Mouse (Mus musculus) cerebellum, adult 18-20 months (tissue): ENCODE data around the gene Gm4491.

Source experiments
- DNase-seq, 2 experiments: peaks; one replicate each; pipeline ENCODE4 v3.0.0; 2021

Gm4491 gene

DNA sequence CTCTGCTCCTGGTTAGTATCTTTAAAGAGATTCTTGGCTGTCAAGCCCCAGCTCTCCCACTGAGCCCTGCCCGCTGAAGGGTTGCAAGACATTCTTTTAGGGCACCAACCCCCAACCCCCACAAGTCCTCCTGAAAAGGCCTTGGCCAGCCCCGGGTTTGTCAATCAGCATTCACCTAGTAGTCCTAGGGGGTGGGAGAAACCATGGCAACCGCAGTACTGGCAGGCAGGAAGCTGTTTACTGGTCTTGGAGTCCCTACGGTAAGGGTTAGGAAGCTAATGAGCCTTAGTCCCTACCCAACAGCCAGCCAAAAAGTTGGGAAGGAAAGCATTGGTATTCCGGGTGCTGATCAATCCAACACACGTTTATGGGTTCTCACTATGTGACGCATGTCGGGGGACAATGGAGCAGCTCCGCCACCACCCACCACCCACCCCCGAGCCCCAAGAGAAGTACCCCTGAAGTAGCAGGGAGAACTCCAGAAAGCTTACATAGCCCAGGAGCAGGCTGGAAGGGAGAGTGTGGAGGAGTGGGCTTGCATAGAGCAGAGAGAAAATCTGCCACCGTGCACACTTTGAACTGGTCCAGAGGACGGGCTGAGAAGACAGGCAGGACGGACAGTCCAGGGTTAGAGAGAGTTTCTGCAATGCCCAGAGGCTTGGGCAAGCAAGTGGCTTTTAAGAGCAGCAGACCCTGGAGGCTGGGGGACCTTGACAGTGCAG, at the start of gene Gm4491:
TSS of gene Gm4491 (minus strand) at position 61 of the 722 bp plus-strand sequence.
- peak; percentile 8 to 26 for DNase-seq

GRCm38 (mm10) chr14:57161833-57162232, 46.1 kb upstream of the Gm4491 start:
- DNase-seq = no peak

DNA sequence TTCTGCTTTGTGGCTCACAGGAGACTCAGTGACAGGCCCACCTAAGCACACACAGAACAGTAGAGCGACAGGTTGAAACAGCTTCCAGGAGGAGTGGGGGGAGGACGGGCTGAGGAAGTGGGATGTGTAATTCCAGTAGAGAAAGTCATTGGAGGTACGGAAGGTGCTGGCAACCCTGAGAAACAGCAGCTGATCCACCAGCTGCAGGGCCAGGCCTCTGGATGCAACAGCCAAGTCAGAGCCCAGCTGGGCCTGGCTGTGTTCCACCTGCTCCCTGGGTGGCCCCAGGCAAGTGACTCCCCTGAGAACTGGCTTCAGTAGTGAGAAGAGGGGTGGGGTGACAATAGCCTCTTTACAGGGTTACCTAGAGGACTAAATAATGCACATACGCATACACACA, 45.5 kb upstream of the Gm4491 start:
- DNase-seq = peak; percentile 14 to 16

DNA sequence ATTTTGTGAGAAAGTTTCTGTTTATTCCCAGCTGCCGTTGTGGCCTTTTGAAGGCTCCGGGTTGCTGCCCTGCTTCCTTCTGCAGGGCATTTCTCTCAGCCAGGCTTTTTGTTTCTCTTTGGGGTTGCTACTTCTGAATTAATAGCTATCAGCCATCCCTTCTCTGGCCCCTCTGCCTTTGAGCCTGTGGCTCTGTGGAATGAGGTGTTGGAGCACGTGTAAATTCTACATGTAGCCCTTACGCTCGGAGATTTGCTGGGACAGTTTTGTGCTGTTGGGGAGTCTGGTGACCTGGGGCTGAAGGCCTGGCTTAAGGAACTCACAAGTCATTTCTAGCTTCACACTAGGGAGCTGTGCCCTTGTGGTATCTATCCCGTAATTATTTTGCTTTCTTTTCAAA, 39.2 kb upstream of the Gm4491 start:
- no peak for DNase-seq

DNA sequence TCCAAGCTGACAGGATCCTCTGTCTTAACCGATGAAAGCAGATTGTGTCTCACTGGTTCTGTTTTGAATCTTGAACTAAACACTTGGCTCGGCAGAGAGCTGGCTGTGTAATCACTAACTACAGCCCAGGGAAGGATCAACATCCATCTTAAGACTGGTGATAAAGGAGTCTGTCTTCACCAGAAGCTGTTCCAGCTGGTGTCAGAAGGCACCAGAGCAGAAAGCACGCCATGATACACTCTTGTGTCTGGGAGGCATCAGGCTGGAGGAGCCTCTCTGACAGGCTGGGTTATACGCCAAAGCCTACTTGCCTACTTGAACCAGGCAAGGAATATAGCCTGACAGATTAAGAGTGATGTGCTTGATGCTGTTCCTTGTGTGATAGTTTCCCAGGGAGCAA, 30.1 kb upstream of the Gm4491 start:
- no peak for DNase-seq

DNA sequence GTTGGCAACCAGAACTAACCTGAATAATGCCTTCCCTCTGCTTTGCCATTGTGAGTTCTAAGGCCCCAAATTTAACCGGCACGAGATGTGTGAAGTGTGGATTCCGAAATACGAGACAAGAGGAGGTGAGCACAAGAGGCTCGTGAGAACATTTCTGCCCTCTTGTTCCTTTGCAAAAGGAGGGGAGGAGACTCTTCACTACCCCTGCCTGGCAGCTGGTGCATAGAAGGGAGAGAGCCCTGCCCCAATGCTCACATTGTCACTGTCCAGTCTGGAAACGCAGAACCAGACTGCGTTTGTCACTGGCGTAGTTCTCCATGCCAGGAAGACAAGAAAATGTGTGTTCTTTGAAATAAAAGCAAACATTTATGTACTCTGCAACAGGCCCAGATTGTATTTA, 19.6 kb upstream of the Gm4491 start:
- no peak for DNase-seq

- DNase-seq = no peak
Measured at GRCm38 (mm10) chr14:57133161-57133661, 17.5 kb upstream of the Gm4491 start, which contains the start of gene Gjb6. Gjb6 (minus strand) TSS chr14:57133611.

- no peak for DNase-seq
Measured at GRCm38 (mm10) chr14:57127383-57127782, 11.7 kb upstream of the Gm4491 start.

DNA sequence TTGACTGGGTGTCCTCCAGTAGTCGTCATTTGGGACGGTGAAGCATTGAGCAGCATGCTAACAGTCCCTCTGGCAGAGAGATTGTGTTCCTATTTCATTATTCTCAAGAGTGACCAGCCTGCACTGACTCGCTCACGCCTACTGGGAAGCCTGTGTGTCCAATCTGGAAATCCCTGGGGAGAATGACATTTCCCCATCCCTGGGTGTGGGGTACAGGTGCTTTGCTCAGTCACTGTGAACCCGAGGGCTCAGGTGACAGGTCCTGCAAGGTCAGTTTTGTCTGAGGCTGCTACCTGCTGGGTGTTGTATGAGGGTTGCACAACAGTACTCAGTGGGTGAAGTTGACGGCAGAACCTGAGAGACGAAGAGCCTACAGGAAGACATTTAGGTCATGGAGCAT, 6.6 kb upstream of the Gm4491 start:
- DNase-seq = no peak

DNA sequence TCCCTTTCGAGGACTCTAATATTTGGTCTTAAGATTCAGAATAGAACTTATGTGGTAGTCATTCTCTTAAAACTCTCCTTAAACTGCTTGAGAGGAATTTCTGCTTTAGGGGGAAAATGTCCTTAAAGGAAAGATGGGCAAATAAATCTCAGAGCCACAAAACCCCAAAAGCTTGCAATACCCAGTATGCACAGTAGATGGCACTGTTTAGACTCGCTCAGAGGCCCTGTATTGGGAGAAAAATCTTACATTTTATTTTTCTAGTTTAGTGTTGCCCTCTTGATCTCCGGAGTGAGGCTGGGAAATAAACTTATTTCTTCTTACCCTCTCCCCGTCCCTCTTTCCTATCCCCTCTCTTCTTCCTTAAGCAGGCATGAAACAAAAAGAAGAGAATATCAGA, 6.5 kb downstream of the Gm4491 start:
- peak; percentile 25 to 55 for DNase-seq

DNA sequence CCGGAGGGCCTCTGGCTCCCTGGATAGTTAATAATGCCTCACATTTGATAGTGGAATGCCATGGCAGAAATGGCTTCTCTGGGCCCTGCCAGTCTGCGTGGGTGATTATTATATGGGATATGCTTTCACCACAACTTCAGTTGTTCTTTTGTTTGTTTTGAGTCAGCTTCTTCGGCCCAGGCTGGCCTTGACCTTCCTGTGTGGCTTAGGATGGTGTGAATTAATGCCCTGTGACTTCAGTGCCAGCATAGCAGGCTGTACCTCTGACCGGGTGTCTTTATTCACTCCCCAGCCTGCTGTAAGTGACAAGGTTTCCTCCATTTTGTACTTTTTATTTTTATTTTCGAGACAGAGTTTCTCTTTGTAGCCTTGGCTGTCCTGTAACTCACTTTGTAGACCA, 7.8 kb downstream of the Gm4491 start:
- no peak for DNase-seq

DNA sequence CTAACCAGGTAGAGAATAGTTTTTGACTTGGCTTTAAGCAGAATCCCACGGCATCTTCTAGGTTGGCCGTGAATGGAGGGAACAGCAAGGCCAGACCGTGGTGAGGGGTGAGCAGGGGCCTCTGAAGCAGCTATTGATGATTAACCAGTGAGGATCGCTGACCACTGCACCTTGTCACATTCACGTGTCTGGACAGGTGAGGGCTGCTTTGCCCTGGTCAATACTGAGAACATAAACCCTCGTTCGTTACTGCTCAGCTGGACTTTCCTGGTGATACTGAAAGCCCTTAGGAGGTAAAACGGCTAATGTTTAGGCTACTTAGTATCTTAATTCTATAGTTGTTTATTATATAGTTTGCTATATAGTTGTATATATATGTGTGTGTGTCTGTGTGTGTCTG, 8.6 kb downstream of the Gm4491 start:
- no peak for DNase-seq

- DNase-seq = no peak
Measured at GRCm38 (mm10) chr14:57105721-57106120, 10.0 kb downstream of the Gm4491 start.

DNA sequence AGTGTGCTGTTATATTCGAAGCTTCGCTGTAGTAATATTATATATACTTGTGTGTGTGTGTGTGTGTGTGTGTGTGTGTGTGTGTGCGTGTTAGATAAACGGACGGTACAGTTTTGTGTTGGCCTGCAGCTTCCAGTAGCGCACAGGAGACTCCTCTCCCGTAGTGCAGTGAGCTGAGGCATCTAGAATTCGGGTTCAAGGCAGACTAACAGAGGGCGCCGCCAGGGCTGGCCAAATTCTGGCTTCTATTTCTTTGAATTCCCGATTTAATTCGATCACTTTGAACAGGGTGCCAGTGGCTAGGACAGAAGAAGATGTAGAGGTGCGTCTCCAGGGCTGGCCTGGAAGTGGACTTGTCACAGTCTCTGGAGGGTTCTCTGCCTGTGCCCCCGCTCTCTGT, 10.6 kb downstream of the Gm4491 start:
- no peak for DNase-seq

DNA sequence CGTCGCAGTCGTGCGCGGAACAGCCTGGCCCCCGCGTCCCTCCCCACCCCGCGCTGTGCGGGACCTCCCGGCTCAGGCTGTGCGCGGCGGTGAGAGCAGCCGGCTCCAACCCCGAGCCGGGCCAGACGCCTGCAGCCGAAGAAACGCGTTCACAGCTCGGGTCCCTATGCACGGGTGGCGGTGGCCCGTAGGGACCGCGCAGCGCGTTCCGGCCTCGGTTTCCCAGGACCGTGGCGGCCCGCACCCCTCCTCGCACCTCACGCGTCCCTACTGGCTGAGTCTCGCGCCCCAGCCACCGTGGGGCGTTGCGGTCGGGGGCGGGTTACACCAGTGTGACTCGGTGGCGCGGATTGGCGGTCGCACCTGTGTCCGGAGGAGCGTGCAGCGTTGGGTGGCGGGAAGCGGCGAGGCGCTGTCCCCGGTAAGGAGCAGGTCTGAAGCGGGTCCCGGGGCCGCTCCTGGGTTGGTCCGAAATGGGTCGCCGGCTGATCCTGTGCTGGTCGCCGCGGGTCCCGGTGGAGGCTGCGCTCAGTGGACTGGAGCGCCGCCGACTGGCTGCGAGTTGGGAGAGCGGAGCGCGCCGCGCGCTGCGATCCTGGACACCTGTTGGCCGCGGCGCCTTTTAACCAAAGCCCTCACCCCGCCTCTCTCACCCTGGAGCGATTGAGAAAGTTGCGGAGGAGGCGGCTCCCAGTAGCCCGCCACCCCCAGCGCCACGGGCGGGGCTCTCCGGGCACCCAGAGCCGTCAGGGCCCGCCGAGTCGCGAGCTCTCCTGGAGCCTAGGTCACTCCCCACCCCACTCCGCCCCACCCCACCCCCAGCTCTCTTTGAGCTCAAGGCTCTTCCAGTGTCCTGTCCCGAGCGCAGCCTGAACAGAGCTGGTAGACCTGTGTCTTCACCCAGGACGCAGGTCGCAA, 11.3 kb downstream of the Gm4491 start, which contains the start of gene Gjb2:
TSS of gene Gjb2 (minus strand) at position 597 of the 918 bp plus-strand sequence.
- peak; percentile 4 to 12 for DNase-seq

GRCm38 (mm10) chr14:57103711-57104105, 12.0 kb downstream of the Gm4491 start:
- no peak for DNase-seq

GRCm38 (mm10) chr14:57103121-57103520, 12.6 kb downstream of the Gm4491 start:
- no peak for DNase-seq

GRCm38 (mm10) chr14:57101623-57102022, 14.1 kb downstream of the Gm4491 start:
- DNase-seq = no peak

GRCm38 (mm10) chr14:57095855-57096254, 19.8 kb downstream of the Gm4491 start:
- DNase-seq = no peak

DNA sequence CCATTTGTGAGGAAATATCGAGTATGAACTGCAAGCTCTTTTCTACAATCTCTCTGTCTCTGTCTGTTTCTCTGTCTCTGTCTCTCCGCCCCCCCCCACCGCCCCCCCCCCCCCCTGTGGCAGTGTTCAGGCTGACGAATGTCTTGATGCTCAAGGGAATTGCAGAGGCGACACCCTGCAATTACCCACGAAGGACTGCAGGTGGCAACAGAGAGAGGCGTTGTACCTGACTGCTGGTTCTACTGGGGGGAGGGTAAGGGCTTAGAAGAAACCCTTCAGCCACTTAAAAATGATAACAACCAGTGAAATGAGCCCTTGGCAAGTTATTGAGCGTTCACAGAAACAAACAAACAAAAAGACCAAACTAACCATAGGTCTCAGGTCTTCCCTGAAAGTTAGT, 22.7 kb downstream of the Gm4491 start:
- DNase-seq = peak; percentile 35 to 46

GRCm38 (mm10) chr14:57090001-57090400, 25.7 kb downstream of the Gm4491 start:
- DNase-seq = no peak

- DNase-seq = no peak
Measured at GRCm38 (mm10) chr14:57089107-57089506, 26.6 kb downstream of the Gm4491 start.

DNA sequence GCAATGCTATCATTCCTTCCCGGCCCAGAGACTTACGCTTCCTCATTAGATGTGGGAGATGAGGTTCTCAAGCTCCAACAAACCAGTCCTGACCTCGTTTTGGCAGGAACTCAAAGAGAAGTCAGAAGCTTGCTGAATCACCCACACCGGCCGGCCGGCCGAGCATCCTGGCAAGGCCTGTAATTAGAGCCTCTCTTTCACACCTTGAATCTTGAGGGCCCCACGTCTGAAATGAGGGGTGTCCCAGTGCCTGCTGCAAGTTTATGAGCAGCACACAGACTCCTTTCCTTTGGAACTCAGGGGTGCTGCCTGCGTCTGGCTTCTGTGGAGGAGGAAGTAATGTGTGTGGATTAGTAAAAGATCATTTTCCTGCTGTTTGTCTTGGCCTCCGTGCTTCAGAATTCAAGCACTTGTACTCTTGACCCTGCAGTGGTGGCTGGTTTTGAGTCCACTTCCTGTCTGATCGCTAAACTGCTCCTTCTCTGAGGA, 31.5 kb downstream of the Gm4491 start:
- no peak for DNase-seq

DNA sequence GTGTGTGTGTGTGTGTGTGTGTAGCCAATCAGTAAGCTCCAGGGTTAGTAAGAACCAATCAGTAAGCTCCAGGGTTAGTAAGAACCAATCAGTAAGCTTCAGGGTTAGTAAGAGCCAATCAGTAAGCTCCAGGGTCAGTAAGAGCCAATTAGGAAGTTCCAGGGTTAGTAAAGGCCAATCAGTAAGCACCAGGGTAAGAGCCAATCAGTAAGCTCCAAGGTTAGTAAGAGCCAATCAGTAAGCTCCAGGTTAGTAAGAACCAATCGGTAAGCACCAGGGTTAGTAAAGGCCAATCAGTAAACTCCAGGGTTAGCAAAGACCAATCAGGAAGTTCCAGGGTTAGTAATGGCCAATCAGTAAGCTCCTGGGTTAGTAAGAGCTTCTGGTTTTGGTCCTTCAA, 32.8 kb downstream of the Gm4491 start:
- no peak for DNase-seq
